Mouse (Mus musculus) urinary bladder, postnatal 14 days (tissue): ENCODE measurements around the gene Cdk2ap2.
A peak's percentile ranks its signal among the peaks of the same experiment; 100 is the strongest.

Source experiments
- DNase-seq: peaks from one replicate; pipeline ENCODE4 v3.0.0; 2021; ENCODE audit warnings: low spot score

Gene Cdk2ap2

GRCm38 (mm10) chr19:4140147-4140546, 43.2 kb downstream of the Cdk2ap2 start:
- no peak for DNase-seq

GRCm38 (mm10) chr19:4142416-4143173, 45.6 kb downstream of the Cdk2ap2 start:
- DNase-seq = no peak

GRCm38 (mm10) chr19:4143759-4144268, 46.8 kb downstream of the Cdk2ap2 start, which contains the start of gene Cabp4:
Cabp4 (minus strand) TSS chr19:4144033.
- no peak for DNase-seq

- no peak for DNase-seq
Observed at GRCm38 (mm10) chr19:4144550-4145498, 47.8 kb downstream of the Cdk2ap2 start.

- no peak for DNase-seq
Observed at GRCm38 (mm10) chr19:4145936-4146335, 49.0 kb downstream of the Cdk2ap2 start.

GRCm38 (mm10) chr19:4146366-4147021, 49.5 kb downstream of the Cdk2ap2 start:
- DNase-seq = no peak

GRCm38 (mm10) chr19:4147022-4147405, 50.0 kb downstream of the Cdk2ap2 start:
- DNase-seq = no peak

- DNase-seq = no peak
Observed at GRCm38 (mm10) chr19:4147782-4148490, 51.0 kb downstream of the Cdk2ap2 start.

GRCm38 (mm10) chr19:4148491-4148806, 51.5 kb downstream of the Cdk2ap2 start, which contains the start of gene Coro1b:
Coro1b (plus strand) TSS chr19:4148619.
- DNase-seq = peak; percentile 97
